Mouse (Mus musculus) kidney, postnatal 0 days (tissue): ENCODE data around the gene Gm6588. TPM values are rescaled to one million over a fixed set of nuclear protein-coding genes. Genes with fewer than 3 reads are reported as not detected.

Source experiments
- ATAC-seq: fragments of 200-750 bp; cut with Nextera tagmentation; replicated peaks from 2 replicates; pipeline ENCODE4 v1.8.0; 2017; ENCODE audit warnings: low read depth, moderate number of reproducible peaks, moderate TSS enrichment, moderate library complexity; ENCODE audit not compliant: low FRiP score
- DNase-seq: peaks from one replicate; pipeline ENCODE4 v3.0.0-alpha.2; 2016; ENCODE audit warnings: low spot score
- H3K27ac ChIP-seq: fragments of 300-500 bp; sonication (generic); 2 replicates; pipeline ENCODE4 v1.5.1; 2014; ENCODE audit warnings: mild to moderate bottlenecking
- H3K27me3 ChIP-seq: fragments of 300-500 bp; sonication (generic); 2 replicates; pipeline ENCODE4 v1.6.1; 2014; ENCODE audit warnings: low read length, mixed read lengths; ENCODE audit not compliant: insufficient read depth
- H3K36me3 ChIP-seq: fragments of 300-500 bp; sonication (generic); 2 replicates; pipeline ENCODE4 v1.6.1; 2014; ENCODE audit warnings: low read length, mixed read lengths; ENCODE audit not compliant: insufficient read depth
- H3K4me1 ChIP-seq: fragments of 300-500 bp; sonication (generic); replicated peaks from 2 replicates; pipeline ENCODE4 v1.6.1; 2014; ENCODE audit warnings: antibody characterized with exemption, low read length, mixed read lengths; ENCODE audit not compliant: insufficient read depth
- H3K4me2 ChIP-seq: fragments of 300-500 bp; sonication (generic); 2 replicates; pipeline ENCODE4 v1.6.1; 2014; ENCODE audit warnings: mild to moderate bottlenecking, low read length, moderate library complexity, mixed read lengths
- H3K4me3 ChIP-seq: fragments of 300-500 bp; sonication (generic); replicated peaks from 2 replicates; pipeline ENCODE4 v1.5.1; 2014; ENCODE audit warnings: low read depth, low read length
- H3K9ac ChIP-seq: fragments of 300-500 bp; sonication (generic); 2 replicates; pipeline ENCODE4 v1.6.1; 2014; ENCODE audit warnings: low read depth, low read length
- H3K9me3 ChIP-seq: fragments of 300-500 bp; sonication (generic); replicated peaks from 2 replicates; pipeline ENCODE4 v1.6.1; 2016; ENCODE audit warnings: low read length, inconsistent platforms, mixed read lengths
- CTCF ChIP-seq: IDR thresholded peaks from 2 replicates; pipeline ENCODE4 v1.5.1; 2016; ENCODE audit warnings: antibody characterized with exemption, low read depth, mild to moderate bottlenecking, moderate library complexity
- WGBS: fragments of 180-500 bp; shearing (Covaris S2); extraction: QIAGEN DNeasy Blood & Tissue Kit; methylation state at CpG from one replicate; pipeline ENCODE4 v1.1.7; 2014; 5-methylcytosine and 5-hydroxymethylcytosine counted together
- polyA plus RNA-seq: library from polyadenylated mRNA; unstranded; fragments of >200 nt; fragmentation: Nextera tagmentation; extraction: Ambion mirVana; gene quantifications from 2 replicates; pipeline ENCODE4 v1.2.1, GENCODE M21; 2015

Gene Gm6588
- polyA plus RNA-seq, 1 experiment from 2014 or later, result not detected

- H3K9me3 ChIP-seq, result no peaks in the 10 kb centered on the region
- H3K4me1 ChIP-seq, result peaks cover 5% of the 10 kb centered on the region; the same call in 1 of the 2 replicates
- H3K4me3 ChIP-seq, result no peak overlapping the region
- H3K27ac ChIP-seq, result no peak overlapping the region
- peak overlapping the region; percentile 31; the same call in 1 of the 2 replicates for H3K9ac ChIP-seq
- peak overlapping the region; percentile 39 for H3K4me2 ChIP-seq
- H3K36me3 ChIP-seq, result no peaks in the 10 kb centered on the region
- DNase-seq (no peak), ATAC-seq (no peak; the same call in 1 of the 2 replicates)
- 12% methylated on average over 14 of the region's 14 CpGs for WGBS
- no peak for TF ChIP-seq CTCF
- H3K27me3 ChIP-seq, result no peaks in the 10 kb centered on the region
Observed at GRCm38 (mm10) chr5:112431120-112431775, 18.0 kb upstream of the Gm6588 start.

GRCm38 (mm10) chr5:112432033-112432432 lies 17.2 kb upstream of the Gm6588 start:
- WGBS, result 81% methylated on average over 5 of the region's 5 CpGs
- Histone ChIP-seq H3K27ac (no peak overlapping the region), H3K36me3 (no peaks in the 10 kb centered on the region), H3K4me1 (peaks cover 5% of the 10 kb centered on the region; the same call in 1 of the 2 replicates), H3K9ac (no peak overlapping the region), H3K4me2 (no peak overlapping the region), H3K9me3 (no peaks in the 10 kb centered on the region), H3K27me3 (no peaks in the 10 kb centered on the region), H3K4me3 (no peak overlapping the region)
- DNase-seq (no peak), ATAC-seq (no peak)
- no peak for TF ChIP-seq CTCF

GRCm38 (mm10) chr5:112433004-112433403 lies 16.2 kb upstream of the Gm6588 start:
- WGBS, result under 1% methylated on average over 8 of the region's 8 CpGs
- Histone ChIP-seq H3K9me3 (no peaks in the 10 kb centered on the region), H3K27ac (no peak overlapping the region), H3K36me3 (no peaks in the 10 kb centered on the region), H3K9ac (no peak overlapping the region), H3K4me1 (peaks cover 5% of the 10 kb centered on the region; the same call in 1 of the 2 replicates), H3K4me3 (no peak overlapping the region), H3K27me3 (no peaks in the 10 kb centered on the region), H3K4me2 (no peak overlapping the region)
- ATAC-seq, result no peak
- TF ChIP-seq CTCF, result peak; percentile 91
- peak; percentile 79 for DNase-seq

GRCm38 (mm10) chr5:112438535-112438934 lies 10.7 kb upstream of the Gm6588 start:
- WGBS, result 27% methylated on average over 10 of the region's 10 CpGs
- no peaks in the 10 kb centered on the region for H3K27me3 ChIP-seq
- no peaks in the 10 kb centered on the region for H3K36me3 ChIP-seq
- ATAC-seq, result no peak
- H3K4me2 ChIP-seq, result no peak overlapping the region
- no peak for TF ChIP-seq CTCF
- H3K27ac ChIP-seq, result no peak overlapping the region
- H3K9me3 ChIP-seq, result no peaks in the 10 kb centered on the region
- H3K4me3 ChIP-seq, result no peak overlapping the region
- DNase-seq, result no peak
- H3K9ac ChIP-seq, result no peak overlapping the region
- H3K4me1 ChIP-seq, result no peaks in the 10 kb centered on the region

- no peaks in the 10 kb centered on the region for H3K4me1 ChIP-seq
- no peaks in the 10 kb centered on the region for H3K36me3 ChIP-seq
- no peak overlapping the region for H3K9ac ChIP-seq
- H3K9me3 ChIP-seq, result no peaks in the 10 kb centered on the region
- DNase-seq (no peak), ATAC-seq (no peak)
- no peak overlapping the region for H3K27ac ChIP-seq
- TF ChIP-seq CTCF, result no peak
- 77% methylated on average over 9 of the region's 9 CpGs for WGBS
- no peaks in the 10 kb centered on the region for H3K27me3 ChIP-seq
- H3K4me3 ChIP-seq, result no peak overlapping the region
- no peak overlapping the region for H3K4me2 ChIP-seq
Observed at GRCm38 (mm10) chr5:112453088-112453487, 3.9 kb downstream of the Gm6588 start.

- no peaks in the 10 kb centered on the region for H3K4me1 ChIP-seq
- no peak for ATAC-seq
- H3K27me3 ChIP-seq, result no peaks in the 10 kb centered on the region
- no peaks in the 10 kb centered on the region for H3K36me3 ChIP-seq
- H3K27ac ChIP-seq, result no peak overlapping the region
- DNase-seq, result no peak
- 68% methylated on average over 12 of the region's 12 CpGs for WGBS
- H3K4me2 ChIP-seq, result no peak overlapping the region
- H3K9ac ChIP-seq, result no peak overlapping the region
- peak; percentile 61 for TF ChIP-seq CTCF
- H3K4me3 ChIP-seq, result no peak overlapping the region
- no peaks in the 10 kb centered on the region for H3K9me3 ChIP-seq
Observed at GRCm38 (mm10) chr5:112454966-112455555, 5.8 kb downstream of the Gm6588 start.
